Mouse (Mus musculus) gastrocnemius, postnatal 10 days (tissue): Measurements from ENCODE around the gene Wdr63. TPM values are rescaled to one million over a fixed set of nuclear protein-coding genes. Genes with fewer than 3 reads are reported as not detected.
"Not testable (repeated sequence)": the region's sequence is repeated elsewhere in the genome, so short reads cannot be mapped to it uniquely, and the experiment has no call there.

ENCODE experiments used
- DNase-seq: peaks from one replicate; pipeline ENCODE4 v3.0.0; 2021; ENCODE audit warnings: mixed read lengths
- total RNA-seq, 2 experiments: library from RNA; stranded (reverse); gene quantifications; 2 replicates each; pipeline ENCODE4 v1.2.3; 2021

Wdr63 gene
- total RNA-seq, 2 experiments from 2014 or later: not detected

GRCm38 (mm10) chr3:146010751-146011150, 97.2 kb downstream of the Wdr63 start:
- no peak for DNase-seq

- DNase-seq: no peak
Observed at GRCm38 (mm10) chr3:146009859-146010645, 97.9 kb downstream of the Wdr63 start.

- no peak for DNase-seq
Observed at GRCm38 (mm10) chr3:146007872-146008271, 100.1 kb downstream of the Wdr63 start.

GRCm38 (mm10) chr3:146004347-146005051, 103.4 kb downstream of the Wdr63 start:
- no peak for DNase-seq

- DNase-seq: not testable (repeated sequence)
Observed at GRCm38 (mm10) chr3:145996539-145996938, 111.4 kb downstream of the Wdr63 start.

GRCm38 (mm10) chr3:145995489-145995888, 112.4 kb downstream of the Wdr63 start:
- no peak for DNase-seq

- DNase-seq: no peak
Observed at GRCm38 (mm10) chr3:145993481-145994201, 114.3 kb downstream of the Wdr63 start.

- no peak for DNase-seq
Observed at GRCm38 (mm10) chr3:145992796-145993195, 115.1 kb downstream of the Wdr63 start.

- no peak for DNase-seq
Observed at GRCm38 (mm10) chr3:145991976-145992730, 115.8 kb downstream of the Wdr63 start.

GRCm38 (mm10) chr3:145991130-145991529, 116.8 kb downstream of the Wdr63 start:
- DNase-seq: no peak

Other genes starting within 250 kb of the Wdr63 start
- gene Bcl10, start 185.3 kb downstream of the Wdr63 start, total RNA-seq: 10 to 100 TPM; 17.3 to 17.4 TPM
- gene 2410004B18Rik, start 170.1 kb downstream of the Wdr63 start, total RNA-seq: 10 to 100 TPM; 13.8 to 14.0 TPM
- 1 to 10 TPM; 2.5 to 2.6 TPM for gene Syde2, start 120.3 kb downstream of the Wdr63 start, total RNA-seq
- not detected for gene Mcoln3, start 9.3 kb upstream of the Wdr63 start, total RNA-seq
- under 1 TPM; 0.14 to 0.54 TPM for gene Mcoln2, start 41.7 kb upstream of the Wdr63 start, total RNA-seq
- under 1 TPM; 0.21 to 0.95 TPM for gene Lpar3, start 112.8 kb upstream of the Wdr63 start, total RNA-seq